Mouse (Mus musculus) left cerebral cortex, adult 8-10 months (tissue): ENCODE data around the gene Ptger2. TPM values are rescaled to one million over a fixed set of nuclear protein-coding genes. Genes with fewer than 3 reads are reported as not detected.
"Not testable (repeated sequence)": the region's sequence is repeated elsewhere in the genome, so short reads cannot be mapped to it uniquely, and the experiment has no call there.

Experiments
- DNase-seq, 2 experiments: peaks; one replicate each; pipeline ENCODE4 v3.0.0; 2022; ENCODE audit warnings: low spot score in 2 of 2
- total RNA-seq, 4 experiments: library from RNA; stranded (reverse); gene quantifications; 2 replicates each; pipeline ENCODE4 v1.2.4; 2022

Gene Ptger2
- total RNA-seq = under 1 TPM; 0.14 to 0.61 (median 0.41) TPM

GRCm38 (mm10) chr14:44987674-44988355 is at the start of gene Ptger2:
Gene Ptger2 (plus strand): TSS chr14:44988195.
- not testable (repeated sequence) for DNase-seq

DNA sequence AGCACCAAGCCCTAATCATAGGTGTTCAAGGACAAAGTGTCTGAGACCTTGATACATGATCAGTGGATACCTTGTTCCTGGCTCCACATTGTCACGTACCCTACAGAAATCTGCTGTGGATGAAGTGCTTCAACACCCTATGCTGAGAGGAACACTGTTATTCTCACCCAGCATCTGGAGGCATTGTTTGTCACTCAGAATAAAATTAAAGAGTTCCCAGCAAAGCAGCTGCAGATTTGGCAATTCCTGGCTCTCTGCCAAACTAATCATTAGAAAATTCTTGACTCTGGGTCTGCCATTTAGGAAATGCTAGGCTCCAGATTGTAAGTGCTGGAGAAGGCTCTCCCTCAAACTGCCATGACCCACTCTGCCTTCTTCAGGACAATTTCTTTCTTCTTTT is 27.2 kb upstream of the Ptger2 start:
- DNase-seq = no peak

GRCm38 (mm10) chr14:44977278-44977677 is 10.7 kb upstream of the Ptger2 start:
- DNase-seq = peak; percentile 33 to 61

- DNase-seq = no peak
Observed at GRCm38 (mm10) chr14:44979887-44980286, 8.1 kb upstream of the Ptger2 start.

DNA sequence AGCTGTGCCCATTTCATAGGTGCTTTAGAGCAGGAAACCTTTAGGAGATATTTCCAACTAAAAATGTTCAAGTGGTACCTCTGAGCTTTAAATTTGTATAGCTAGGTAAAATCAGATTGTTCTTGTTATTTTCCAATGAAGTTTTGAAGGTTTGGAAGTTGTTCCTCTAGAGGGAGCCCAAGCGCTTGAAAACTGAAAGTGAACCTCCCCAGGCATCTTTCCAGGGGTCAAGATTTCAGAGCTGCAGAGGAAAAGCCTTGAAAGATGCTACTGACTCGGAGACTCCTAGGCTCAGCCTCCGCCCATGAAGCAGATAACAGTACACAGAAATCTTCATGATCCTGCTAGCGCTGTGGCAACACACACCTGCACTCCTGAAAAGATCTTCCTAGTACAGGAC is 6.5 kb upstream of the Ptger2 start:
- no peak for DNase-seq

- no peak for DNase-seq
Observed at GRCm38 (mm10) chr14:44984106-44984505, 3.9 kb upstream of the Ptger2 start.

- no peak for DNase-seq
Observed at GRCm38 (mm10) chr14:44986248-44986647, 1.7 kb upstream of the Ptger2 start.

DNA sequence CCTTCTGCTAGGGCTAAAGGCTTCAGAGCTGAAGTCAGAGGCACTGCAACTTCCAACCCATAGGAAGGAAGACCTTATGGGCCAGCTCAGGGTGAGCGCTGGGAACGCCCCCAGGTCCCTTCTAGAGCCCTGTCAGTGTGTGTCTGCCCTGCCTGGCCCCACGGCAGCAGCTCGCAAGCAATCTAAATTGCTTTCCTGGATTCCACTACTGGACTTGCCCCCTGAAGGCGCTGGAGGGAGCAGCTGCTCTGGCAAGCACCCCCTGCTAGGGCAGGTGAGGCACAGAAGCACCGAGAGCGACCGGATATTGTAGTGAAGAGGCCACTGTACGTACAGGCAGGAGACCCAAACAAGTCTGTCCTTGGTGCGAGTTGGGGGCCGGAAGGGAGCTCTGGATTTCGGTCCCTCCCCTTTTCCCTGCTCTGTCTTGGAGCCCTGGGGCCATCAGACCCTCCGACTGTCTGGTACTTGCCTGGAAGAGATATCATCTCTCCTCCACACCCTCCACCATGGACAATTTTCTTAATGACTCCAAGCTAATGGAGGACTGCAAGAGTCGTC is 541 bp downstream of the Ptger2 start:
- DNase-seq = no peak

GRCm38 (mm10) chr14:44989017-44989721 is 1.2 kb downstream of the Ptger2 start:
- no peak for DNase-seq

- no peak for DNase-seq
Observed at GRCm38 (mm10) chr14:44989751-44990150, 1.8 kb downstream of the Ptger2 start.

GRCm38 (mm10) chr14:44994337-44994736 is 6.3 kb downstream of the Ptger2 start:
- DNase-seq = no peak

GRCm38 (mm10) chr14:45000086-45000769 is 12.2 kb downstream of the Ptger2 start:
- DNase-seq = no peak

DNA sequence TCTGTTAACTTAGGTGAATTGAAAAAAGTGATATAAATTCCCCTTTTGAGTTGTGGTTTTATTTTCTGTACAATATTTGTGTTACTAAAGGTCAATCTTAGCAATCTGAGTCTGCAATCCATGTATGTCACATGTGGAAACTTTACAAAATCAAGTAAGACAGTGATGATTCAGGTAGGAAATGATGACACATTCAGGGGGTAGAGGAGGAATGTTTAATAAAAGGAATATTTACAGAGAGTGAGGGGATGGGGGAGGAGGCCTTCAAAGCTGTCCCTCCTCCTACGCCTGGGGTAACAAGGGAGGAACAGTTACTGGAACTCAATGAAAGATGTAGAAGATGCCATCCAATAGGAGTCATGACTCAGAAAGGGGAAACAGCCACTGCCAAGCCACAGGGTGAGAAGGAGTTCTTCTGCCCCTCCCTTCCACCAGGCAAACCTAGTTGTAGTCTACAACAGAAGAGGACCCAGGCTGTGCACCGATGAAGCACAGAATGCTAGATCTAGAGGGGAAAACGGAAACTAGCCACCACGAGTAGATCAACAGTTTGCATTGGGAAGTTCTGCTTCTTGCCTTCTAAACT is 17.8 kb downstream of the Ptger2 start:
- no peak for DNase-seq

DNA sequence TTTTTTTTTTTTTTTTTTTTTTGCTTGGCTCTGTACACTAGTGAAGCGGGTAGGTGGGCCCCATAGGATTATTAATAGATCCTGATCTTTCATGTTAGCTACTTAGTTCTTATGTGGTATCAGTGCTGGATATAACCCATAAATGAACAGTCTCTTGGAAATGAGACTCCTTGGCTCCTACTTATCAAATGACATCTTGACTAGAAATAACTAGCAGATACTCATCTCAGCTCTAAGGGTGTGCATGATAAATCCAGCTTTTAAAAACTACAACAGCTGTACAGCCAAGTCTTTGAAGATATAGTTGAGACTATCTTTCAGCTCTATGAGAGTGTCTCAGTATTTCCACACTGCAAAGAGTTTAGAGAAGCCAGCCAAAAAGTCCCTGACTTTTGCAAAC is 21.2 kb downstream of the Ptger2 start:
- DNase-seq = no peak

GRCm38 (mm10) chr14:45011260-45011659 is 23.3 kb downstream of the Ptger2 start:
- no peak for DNase-seq

- DNase-seq = no peak
Observed at GRCm38 (mm10) chr14:45011671-45012070, 23.7 kb downstream of the Ptger2 start.

- DNase-seq = no peak
Observed at GRCm38 (mm10) chr14:45021551-45021950, 33.6 kb downstream of the Ptger2 start.

GRCm38 (mm10) chr14:45034293-45034692 is 46.3 kb downstream of the Ptger2 start:
- DNase-seq = no peak

DNA sequence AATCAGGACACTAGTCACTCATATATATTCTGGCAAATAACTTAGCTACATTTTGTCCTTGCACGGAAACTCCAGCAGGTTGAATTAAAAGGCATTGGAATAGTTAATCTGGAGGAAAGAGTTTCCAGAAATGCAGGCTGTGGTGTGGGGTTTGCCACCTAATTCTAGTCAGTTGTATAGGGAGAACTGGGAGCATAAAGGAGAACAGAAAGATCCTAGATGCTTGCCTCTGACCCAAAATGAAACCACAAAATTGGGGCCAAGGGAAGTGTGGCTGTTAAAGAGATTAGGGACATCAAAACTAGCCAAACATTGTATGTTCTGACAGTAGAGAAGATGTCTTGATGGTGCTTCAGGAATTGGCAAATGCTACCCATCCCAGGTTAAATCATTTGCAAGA is 48.6 kb downstream of the Ptger2 start:
- DNase-seq = no peak

DNA sequence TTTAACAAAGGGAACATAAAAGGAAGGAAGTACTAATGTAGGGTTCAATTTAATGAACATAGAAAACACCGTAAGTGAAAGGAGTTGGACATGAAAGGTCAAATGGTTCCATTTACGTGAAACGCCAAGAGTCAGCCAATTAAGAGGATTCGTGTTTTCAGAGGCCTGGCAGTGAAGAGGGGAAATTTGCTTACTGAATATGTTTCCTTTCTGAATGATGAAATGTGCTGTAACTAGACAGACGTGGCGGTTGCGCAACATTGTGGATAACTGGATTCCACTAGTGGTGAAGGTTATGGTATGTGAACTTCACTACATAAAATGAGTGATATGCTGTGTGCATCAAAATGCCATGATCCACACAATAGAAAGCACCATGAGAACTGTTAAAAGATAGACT is 50.1 kb downstream of the Ptger2 start:
- no peak for DNase-seq

GRCm38 (mm10) chr14:45040851-45041475 is 53.0 kb downstream of the Ptger2 start:
- DNase-seq = no peak
